Mouse (Mus musculus): Measurements from ENCODE around the gene Mical2.

- no peak for TF ChIP-seq CTCF (IDR thresholded peaks at IDR 0.05; ENCODE audit: borderline replicate concordance, insufficient read depth, low read length)
- TF ChIP-seq POLR2A (IDR thresholded peaks at IDR 0.05; ENCODE audit: low read depth, low read length): no peak
Measured at GRCm38 (mm10) chr7:112203937-112204336, 21.7 kb upstream of the Mical2 start.
